Mouse (Mus musculus) Muller cell, postnatal 12 days (primary cell): Measurements from ENCODE around the gene Slc10a7.
"Not testable (repeated sequence)": the region's sequence is repeated elsewhere in the genome, so short reads cannot be mapped to it uniquely, and the experiment has no call there.

Source experiments
- DNase-seq: peaks from one replicate; pipeline ENCODE4 v3.0.0-alpha.2; 2015; ENCODE audit errors: inconsistent ontology term

Slc10a7 gene

GRCm38 (mm10) chr8:78509273-78510031, at the start of gene Slc10a7:
TSS of gene Slc10a7 (plus strand) at chr8:78509346.
- peak; percentile 89 for DNase-seq

GRCm38 (mm10) chr8:78463941-78464340, 45.2 kb upstream of the Slc10a7 start:
- DNase-seq = no peak

GRCm38 (mm10) chr8:78467889-78468288, 41.3 kb upstream of the Slc10a7 start:
- peak; percentile 6 for DNase-seq

GRCm38 (mm10) chr8:78477051-78477829, 31.9 kb upstream of the Slc10a7 start:
- DNase-seq = no peak

GRCm38 (mm10) chr8:78489733-78490132, 19.4 kb upstream of the Slc10a7 start:
- no peak for DNase-seq

- peak; percentile 27 for DNase-seq
Observed at GRCm38 (mm10) chr8:78493031-78493430, 16.1 kb upstream of the Slc10a7 start.

GRCm38 (mm10) chr8:78496273-78496672, 12.9 kb upstream of the Slc10a7 start:
- DNase-seq = not testable (repeated sequence)

- no peak for DNase-seq
Observed at GRCm38 (mm10) chr8:78502706-78503105, 6.4 kb upstream of the Slc10a7 start.

GRCm38 (mm10) chr8:78507979-78508718, 997 bp upstream of the Slc10a7 start:
- peak; percentile 83 for DNase-seq

GRCm38 (mm10) chr8:78508719-78509272, 350 bp upstream of the Slc10a7 start, which contains the start of gene Rbmxl1:
TSS of gene Rbmxl1 (minus strand) at chr8:78508898.
- DNase-seq = peak; percentile 92

GRCm38 (mm10) chr8:78510094-78510493, 948 bp downstream of the Slc10a7 start:
- peak; percentile 16 for DNase-seq

- no peak for DNase-seq
Observed at GRCm38 (mm10) chr8:78510926-78511325, 1.8 kb downstream of the Slc10a7 start.

- DNase-seq = no peak
Observed at GRCm38 (mm10) chr8:78513106-78513505, 4.0 kb downstream of the Slc10a7 start.

- DNase-seq = no peak
Observed at GRCm38 (mm10) chr8:78514706-78515105, 5.6 kb downstream of the Slc10a7 start.

- no peak for DNase-seq
Observed at GRCm38 (mm10) chr8:78515132-78515531, 6.0 kb downstream of the Slc10a7 start.

- DNase-seq = no peak
Observed at GRCm38 (mm10) chr8:78533981-78534380, 24.8 kb downstream of the Slc10a7 start.

GRCm38 (mm10) chr8:78536716-78537115, 27.6 kb downstream of the Slc10a7 start:
- DNase-seq = no peak

- no peak for DNase-seq
Observed at GRCm38 (mm10) chr8:78537795-78538194, 28.6 kb downstream of the Slc10a7 start.

- DNase-seq = not testable (repeated sequence)
Observed at GRCm38 (mm10) chr8:78542670-78543069, 33.5 kb downstream of the Slc10a7 start.

- no peak for DNase-seq
Observed at GRCm38 (mm10) chr8:78543621-78544020, 34.5 kb downstream of the Slc10a7 start.

- DNase-seq = no peak
Observed at GRCm38 (mm10) chr8:78544545-78544944, 35.4 kb downstream of the Slc10a7 start.
